Comparison of ENCODE assay signal across 8 mouse cellular contexts in the genomic region with DNA sequence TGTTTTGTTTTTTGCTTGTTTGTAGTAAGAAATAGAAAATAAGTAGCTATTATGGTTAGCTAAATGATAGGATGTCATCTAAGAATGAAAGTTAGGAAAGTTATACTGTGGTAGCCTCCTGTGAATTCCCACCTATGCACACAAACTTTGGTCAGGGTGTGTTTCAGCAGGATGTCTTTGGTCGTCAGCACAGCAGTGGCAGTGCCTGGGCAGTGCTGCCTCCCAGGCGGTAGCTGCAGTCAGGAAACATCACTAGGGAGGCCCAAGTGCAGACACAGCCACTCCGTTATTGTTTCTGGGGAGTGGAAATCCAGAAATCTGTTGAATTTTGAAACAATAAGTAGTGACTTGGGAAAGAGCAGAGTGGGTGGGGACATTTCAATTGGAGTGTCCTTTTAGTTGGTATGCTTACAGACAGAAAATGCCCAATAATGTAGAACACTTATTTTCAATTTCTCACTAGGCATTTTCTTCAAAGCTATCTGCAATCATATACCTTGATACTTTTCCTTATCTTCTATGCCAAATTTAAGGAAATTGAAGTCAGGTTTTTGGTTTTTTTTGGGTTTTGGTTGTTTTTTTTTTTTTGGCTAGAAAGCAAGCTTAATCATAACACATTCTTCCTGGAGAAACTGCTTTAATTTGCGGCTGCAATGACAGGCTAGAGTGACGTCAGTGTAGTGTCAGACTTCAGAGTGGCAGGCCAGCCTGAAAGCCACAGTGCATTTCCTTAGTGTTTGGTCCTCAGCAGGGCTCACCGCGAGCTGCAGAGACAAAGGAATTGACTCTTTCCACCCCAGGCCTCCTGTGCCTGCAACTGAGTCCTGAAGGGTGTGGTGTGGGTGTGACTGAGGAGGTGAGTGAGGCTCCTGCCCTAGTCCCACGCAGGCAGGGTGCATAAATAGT.
A peak's percentile ranks its signal among the peaks of the same experiment; 100 is the strongest.
DNase-seq lines count a peak whose midpoint lies in the region; ATAC-seq and TF ChIP-seq lines count a peak whose summit lies in the region.

No protein-coding gene starts in this region.

- peak; percentile 56 for DNase-seq in adrenal gland, adult 2 months
- no peak for DNase-seq in adrenal gland, postnatal 4 days (ENCODE audit: low spot score in 2 of 2)
- peak; percentile 90 for DNase-seq in T-cell, adult 2 months (ENCODE audit: low spot score)
- peak; percentile 56 to 57 for DNase-seq in heart, adult 18-20 months
- DNase-seq in kidney, adult 2 months = peak; percentile 58
- DNase-seq in thymus, postnatal 36 days = peak; percentile 29 to 59
- DNase-seq in urinary bladder, adult 18-20 months (ENCODE audit: low spot score in 2 of 2) = no peak

- H3K36me3 ChIP-seq in kidney, adult 2 months (ENCODE audit: control insufficient read depth, insufficient read depth, low read length) = no peaks in the 10 kb centered on the region

- peak overlapping the region; percentile 24; the same call in 1 of the 2 replicates for H3K27ac ChIP-seq in kidney, adult 2 months (ENCODE audit: insufficient read depth, low read depth, low read length)

- TF ChIP-seq CTCF in kidney, adult 2 months (conservative IDR thresholded peaks at IDR 0.05; ENCODE audit: insufficient read depth, insufficient read length, low read depth, low read length) = no peak

- H3K4me1 ChIP-seq in kidney, adult 2 months (ENCODE audit: control insufficient read depth, insufficient read depth, low read length) = peaks cover 3% of the 10 kb centered on the region; the same call in 1 of the 2 replicates

- peak overlapping the region; percentile 3; the same call in 1 of the 2 replicates for H3K4me3 ChIP-seq in kidney, adult 2 months (ENCODE audit: insufficient read depth, low read depth, low read length)

- TF ChIP-seq POLR2A in kidney, adult 2 months (IDR thresholded peaks at IDR 0.05; ENCODE audit: low read depth, low read length) = no peak

- 26% methylated on average over 8 of the region's 8 CpGs for WGBS in kidney, adult 2 months

- H3K27me3 ChIP-seq in kidney, adult 2 months (replicated peaks; ENCODE audit: control insufficient read depth, insufficient read depth, low read length) = no peaks in the 10 kb centered on the region

- peak; percentile 72 for ATAC-seq in megakaryocyte-erythroid progenitor cell, adult 5-6 weeks (replicated peaks; ENCODE audit: low FRiP score, low TSS enrichment, poor library complexity, severe bottlenecking)

Comparison
In these comparisons a context has a peak if more than half of its experiments do, and no peak if none do; other contexts are left out.
1. DNase-seq: peak in adrenal gland, adult 2 months (single experiment), T-cell, adult 2 months (single experiment), heart, adult 18-20 months (2 of 2), kidney, adult 2 months (single experiment) and thymus, postnatal 36 days (2 of 2); none in adrenal gland, postnatal 4 days (0 of 2) and urinary bladder, adult 18-20 months (0 of 2).